Mouse (Mus musculus): ENCODE measurements around the gene Srrm3.

DNA sequence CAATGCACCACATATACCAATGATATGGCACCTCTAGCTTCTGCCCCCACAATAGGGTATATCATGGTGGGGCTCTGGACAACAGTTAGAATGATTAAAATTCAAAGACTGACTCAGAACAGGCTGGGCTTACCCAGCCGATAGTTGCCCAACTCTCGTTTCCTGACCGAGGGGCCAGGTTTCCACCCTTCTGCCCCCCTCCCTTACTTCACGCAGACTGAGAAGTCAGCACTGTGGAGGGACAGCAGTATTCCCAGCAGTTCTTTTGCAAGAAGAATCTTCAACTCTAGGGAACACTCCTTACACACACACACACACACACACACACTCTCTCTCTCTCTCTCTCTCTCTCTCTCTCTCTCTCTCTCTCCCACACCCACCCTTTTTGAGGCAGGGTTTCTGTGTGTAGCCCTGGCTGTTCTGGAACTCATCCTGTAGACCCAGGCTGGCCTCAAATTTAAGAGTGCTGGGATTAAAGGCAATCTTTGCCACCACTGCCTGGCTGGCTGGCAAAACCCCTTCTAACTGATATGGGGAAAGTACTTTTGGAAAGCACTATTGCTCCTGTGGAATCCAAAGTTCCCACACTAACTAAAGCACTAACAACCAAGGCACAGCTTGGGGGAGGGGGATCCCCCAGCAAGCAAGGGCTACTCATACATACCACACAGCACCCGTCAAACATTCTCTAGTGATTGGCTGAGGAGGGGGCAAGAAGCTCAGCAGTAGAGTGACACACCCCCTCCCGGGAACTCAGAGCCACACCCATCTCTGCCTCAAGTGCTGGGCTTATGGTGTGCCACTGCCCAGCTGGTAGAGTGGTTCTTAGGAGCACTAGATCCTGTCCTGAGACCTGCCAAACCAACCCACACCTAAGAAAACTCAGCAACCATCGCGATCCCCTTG, 98.9 kb downstream of the Srrm3 start:
- TF ChIP-seq POLR2A (IDR thresholded peaks at IDR 0.05; ENCODE audit: control insufficient read depth, low read depth, low read length) = no peak
- no peak for TF ChIP-seq CTCF (IDR thresholded peaks at IDR 0.05; ENCODE audit: control insufficient read depth, insufficient read depth, insufficient replicate concordance, low read depth, low read length)
